23 mouse cellular contexts compared by ENCODE assay signal in genomic region chr8:120936685-120937084, GRCm38 (mm10).
A peak's percentile ranks its signal among the peaks of the same experiment; 100 is the strongest.
DNase-seq lines count a peak whose midpoint lies in the region; ATAC-seq and TF ChIP-seq lines count a peak whose summit lies in the region.
"Had no signal": no experiment of that assay in that cellular context is flagged by ENCODE, and none has a peak within 500 bp of the region (broad histone marks: within the 10 kb centered on the region; RNA-seq: fewer than 3 reads in every experiment).

No protein-coding gene starts in this region.

- no peaks in the 10 kb centered on the region for H3K9me3 ChIP-seq in embryonic facial prominence, embryonic 12.5 days
- H3K9me3 ChIP-seq in intestine, embryonic 16.5 days (ENCODE audit: control insufficient read depth, low read length) = no peaks in the 10 kb centered on the region
- H3K9me3 ChIP-seq in liver, embryonic 14.5 days (ENCODE audit: control insufficient read depth, low read length) = no peaks in the 10 kb centered on the region
- H3K9me3 ChIP-seq in stomach, embryonic 15.5 days = no peaks in the 10 kb centered on the region
- no peaks in the 10 kb centered on the region for H3K9me3 ChIP-seq in lung, postnatal 0 days (ENCODE audit: low read length)
- no peaks in the 10 kb centered on the region for H3K9me3 ChIP-seq in limb, embryonic 10.5 days (replicated peaks)
- H3K9me3 ChIP-seq: heart, embryonic 15.5 days; hindbrain, embryonic 13.5 days; limb, embryonic 13.5 days; neural tube, embryonic 15.5 days had no signal

- peak in 1 of 3 experiments; percentile 15 for DNase-seq in liver, embryonic 14.5 days (ENCODE audit: low read depth in 3 of 3, low spot score in 3 of 3)
- no peak for DNase-seq in lung, postnatal 0 days (ENCODE audit: low spot score)
- DNase-seq in cerebellum, postnatal 14 days = no peak
- no peak for DNase-seq in limb, embryonic 10.5 days (ENCODE audit: low spot score)
- DNase-seq: adrenal gland, adult 8-10 months; cerebellum, adult 18-20 months; cerebellum, postnatal 25 days; gastrocnemius, postnatal 25 days; heart, adult 18-20 months; heart, postnatal 36 days; kidney, adult 9 months; kidney, postnatal 14 days; thymus, postnatal 36 days had no signal

- no peak overlapping the region for H3K4me3 ChIP-seq in embryonic facial prominence, embryonic 12.5 days
- no peak overlapping the region for H3K4me3 ChIP-seq in intestine, embryonic 16.5 days (ENCODE audit: low read length)
- H3K4me3 ChIP-seq in liver, embryonic 14.5 days (ENCODE audit: insufficient read depth in 1 of 2, low read depth in 2 of 2, low read length in 2 of 2) = no peak overlapping the region
- H3K4me3 ChIP-seq in stomach, embryonic 15.5 days (replicated peaks) = no peak overlapping the region
- no peak overlapping the region for H3K4me3 ChIP-seq in lung, postnatal 0 days (ENCODE audit: low read depth, low read length)
- no peak overlapping the region for H3K4me3 ChIP-seq in limb, embryonic 10.5 days
- H3K4me3 ChIP-seq: heart, embryonic 15.5 days; hindbrain, embryonic 13.5 days; limb, embryonic 13.5 days; neural tube, embryonic 15.5 days had no signal

- H3K4me2 ChIP-seq in embryonic facial prominence, embryonic 12.5 days (replicated peaks) = 0 out of 2 replicates have a peak overlapping the region, but pooled peaks have one; percentile 4
- no peak overlapping the region for H3K4me2 ChIP-seq in intestine, embryonic 16.5 days (ENCODE audit: low read depth, low read length)
- no peak overlapping the region for H3K4me2 ChIP-seq in liver, embryonic 14.5 days (ENCODE audit: low read depth)
- no peak overlapping the region for H3K4me2 ChIP-seq in stomach, embryonic 15.5 days
- no peak overlapping the region for H3K4me2 ChIP-seq in lung, postnatal 0 days (replicated peaks; ENCODE audit: low read depth, low read length)
- H3K4me2 ChIP-seq: heart, embryonic 15.5 days; hindbrain, embryonic 13.5 days; limb, embryonic 13.5 days; midbrain, embryonic 11.5 days; neural tube, embryonic 15.5 days had no signal

- no peak overlapping the region for H3K9ac ChIP-seq in embryonic facial prominence, embryonic 12.5 days
- no peak overlapping the region for H3K9ac ChIP-seq in intestine, embryonic 16.5 days (ENCODE audit: low read depth, low read length)
- no peak overlapping the region for H3K9ac ChIP-seq in liver, embryonic 14.5 days (replicated peaks)
- H3K9ac ChIP-seq in stomach, embryonic 15.5 days = no peak overlapping the region
- H3K9ac ChIP-seq in lung, postnatal 0 days (replicated peaks; ENCODE audit: low read depth) = no peak overlapping the region
- H3K9ac ChIP-seq: heart, embryonic 15.5 days; hindbrain, embryonic 13.5 days; limb, embryonic 13.5 days; neural tube, embryonic 15.5 days had no signal

- no peaks in the 10 kb centered on the region for H3K36me3 ChIP-seq in embryonic facial prominence, embryonic 12.5 days
- no peaks in the 10 kb centered on the region for H3K36me3 ChIP-seq in intestine, embryonic 16.5 days (ENCODE audit: control insufficient read depth, insufficient read depth, low read length)
- no peaks in the 10 kb centered on the region for H3K36me3 ChIP-seq in liver, embryonic 14.5 days (replicated peaks; ENCODE audit: control insufficient read depth, insufficient read depth, low read depth)
- no peaks in the 10 kb centered on the region for H3K36me3 ChIP-seq in stomach, embryonic 15.5 days
- no peaks in the 10 kb centered on the region for H3K36me3 ChIP-seq in lung, postnatal 0 days (ENCODE audit: insufficient read depth, low read length)
- H3K36me3 ChIP-seq in limb, embryonic 10.5 days = no peaks in the 10 kb centered on the region
- H3K36me3 ChIP-seq: heart, embryonic 15.5 days; hindbrain, embryonic 13.5 days; limb, embryonic 13.5 days; neural tube, embryonic 15.5 days had no signal

- 56% methylated on average over 9 of the region's 10 CpGs for WGBS in embryonic facial prominence, embryonic 12.5 days
- 39% methylated on average over 10 of the region's 10 CpGs for WGBS in intestine, embryonic 16.5 days
- WGBS in liver, embryonic 14.5 days (ENCODE audit: insufficient replicate concordance) = 30% methylated on average over 10 of the region's 10 CpGs
- WGBS in stomach, embryonic 15.5 days = 33% methylated on average over 10 of the region's 10 CpGs
- WGBS in lung, postnatal 0 days = 36% methylated on average over 7 of the region's 10 CpGs
- 48% methylated on average over 10 of the region's 10 CpGs for whole genome bisulfite sequencing in limb, embryonic 10.5 days

- no peak for ATAC-seq in embryonic facial prominence, embryonic 12.5 days (ENCODE audit: insufficient number of reproducible peaks, insufficient read depth, low FRiP score, low TSS enrichment)
- ATAC-seq in intestine, embryonic 16.5 days = no peak
- ATAC-seq in liver, embryonic 14.5 days (ENCODE audit: insufficient read depth) = peak; percentile 68
- no peak for ATAC-seq in stomach, embryonic 15.5 days (ENCODE audit: insufficient read depth, low FRiP score, low read depth)
- ATAC-seq in lung, postnatal 0 days = no peak
- ATAC-seq: activated CD4-positive, CD25-positive, alpha-beta regulatory T cell, adult 4 months; forebrain, embryonic 14.5 days had no signal

- H3K27ac ChIP-seq in embryonic facial prominence, embryonic 12.5 days = no peak overlapping the region
- H3K27ac ChIP-seq in intestine, embryonic 16.5 days (ENCODE audit: low read length) = peak overlapping the region; percentile 40
- H3K27ac ChIP-seq in liver, embryonic 14.5 days = no peak overlapping the region
- H3K27ac ChIP-seq in stomach, embryonic 15.5 days = peak overlapping the region; percentile 44; the same call in 1 of the 2 replicates
- H3K27ac ChIP-seq in lung, postnatal 0 days (ENCODE audit: low read length) = no peak overlapping the region
- H3K27ac ChIP-seq in limb, embryonic 10.5 days = no peak overlapping the region
- H3K27ac ChIP-seq: heart, embryonic 15.5 days; hindbrain, embryonic 13.5 days; limb, embryonic 13.5 days; neural tube, embryonic 15.5 days had no signal

- H3K4me1 ChIP-seq in embryonic facial prominence, embryonic 12.5 days = peaks cover 18% of the 10 kb centered on the region
- H3K4me1 ChIP-seq in intestine, embryonic 16.5 days (ENCODE audit: control insufficient read depth, insufficient read depth, low read length) = peaks cover 20% of the 10 kb centered on the region
- H3K4me1 ChIP-seq in liver, embryonic 14.5 days (replicated peaks; ENCODE audit: control insufficient read depth in 2 of 2, insufficient read depth in 2 of 2, low read length in 1 of 2) = no peaks in the 10 kb centered on the region; a peak in 2 of 4 replicates
- H3K4me1 ChIP-seq in stomach, embryonic 15.5 days = peaks cover 22% of the 10 kb centered on the region
- no peaks in the 10 kb centered on the region for H3K4me1 ChIP-seq in lung, postnatal 0 days (ENCODE audit: insufficient read depth, low read depth, low read length)
- peaks cover 57% of the 10 kb centered on the region for H3K4me1 ChIP-seq in limb, embryonic 10.5 days
- H3K4me1 ChIP-seq: heart, embryonic 15.5 days had no signal

- peaks cover 62% of the 10 kb centered on the region for H3K27me3 ChIP-seq in embryonic facial prominence, embryonic 12.5 days
- no peaks in the 10 kb centered on the region for H3K27me3 ChIP-seq in intestine, embryonic 16.5 days (replicated peaks; ENCODE audit: control insufficient read depth, insufficient read depth, low read length)
- no peaks in the 10 kb centered on the region for H3K27me3 ChIP-seq in liver, embryonic 14.5 days (ENCODE audit: control insufficient read depth, insufficient read depth, low read length)
- H3K27me3 ChIP-seq in stomach, embryonic 15.5 days (replicated peaks) = peaks cover 4% of the 10 kb centered on the region; the same call in 1 of the 2 replicates
- H3K27me3 ChIP-seq in lung, postnatal 0 days (replicated peaks; ENCODE audit: insufficient read depth, low read length) = no peaks in the 10 kb centered on the region
- H3K27me3 ChIP-seq in limb, embryonic 10.5 days (ENCODE audit: low read depth, poor library complexity, severe bottlenecking) = peaks cover 99% of the 10 kb centered on the region

- no peak for TF ChIP-seq CTCF in liver, embryonic 14.5 days (IDR thresholded peaks at IDR 0.05; ENCODE audit: low read depth)
- TF ChIP-seq CTCF in lung, postnatal 0 days (IDR thresholded peaks at IDR 0.05) = no peak

- no peak for TF ChIP-seq EP300 in liver, embryonic 14.5 days (IDR thresholded peaks at IDR 0.05; ENCODE audit: low read depth)
- TF ChIP-seq EP300 in lung, postnatal 0 days (IDR thresholded peaks at IDR 0.05) = no peak

Comparison
In these comparisons a context has a peak if more than half of its experiments do, and no peak if none do; other contexts are left out.
1. H3K27ac ChIP-seq: peak in intestine, embryonic 16.5 days (single experiment) and stomach, embryonic 15.5 days (single experiment); none in embryonic facial prominence, embryonic 12.5 days (single experiment), liver, embryonic 14.5 days (single experiment), lung, postnatal 0 days (single experiment) and limb, embryonic 10.5 days (single experiment).